Mouse (Mus musculus): ENCODE measurements around the gene Gopc. TPM values are rescaled to one million over a fixed set of nuclear protein-coding genes. Genes with fewer than 3 reads are reported as not detected.

The Gopc gene
- polyA plus RNA-seq, 1 experiment from 2014 or later = 24.3 TPM

DNA sequence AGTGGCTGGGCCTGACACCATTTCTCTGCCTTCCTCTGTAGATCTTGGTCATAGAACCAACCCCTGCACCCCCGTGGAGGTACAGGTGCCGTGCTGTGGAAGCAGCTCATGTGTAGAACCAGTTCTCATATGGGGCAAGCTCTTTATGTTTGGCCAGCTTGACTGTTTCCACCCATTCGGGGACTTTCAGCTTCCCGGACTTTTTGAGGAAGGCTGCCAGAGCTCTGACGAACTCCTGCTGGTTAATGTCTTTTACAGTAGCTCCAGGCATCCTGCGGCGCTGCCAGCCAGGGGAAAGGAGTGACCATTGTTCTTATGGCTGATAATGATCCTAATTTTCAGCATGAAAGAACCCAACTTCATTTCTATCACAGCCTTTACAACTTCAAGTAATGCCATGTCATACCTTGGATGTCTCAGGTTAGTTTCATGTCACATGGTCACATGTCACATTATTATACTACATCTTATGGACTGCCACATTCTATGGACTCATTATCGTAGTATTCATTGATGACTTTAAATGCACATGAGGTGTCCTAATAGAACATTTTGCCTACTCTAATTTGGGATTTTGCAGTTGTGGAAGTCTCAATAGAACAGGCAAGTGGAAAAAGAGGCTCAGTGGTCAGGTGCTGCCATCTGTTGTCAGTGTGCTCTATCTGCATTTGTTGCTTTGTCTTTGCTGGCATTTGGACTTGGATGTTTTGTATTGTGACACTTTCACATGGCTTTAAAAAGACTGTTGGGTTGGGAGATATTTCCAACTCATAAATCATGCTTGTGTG is 3.1 kb upstream of the Gopc start:
- no peak overlapping the region for H3K4me3 ChIP-seq (replicated peaks)
- H3K36me3 ChIP-seq = no peaks in the 10 kb centered on the region
- ATAC-seq (ENCODE audit: insufficient number of reproducible peaks, insufficient read depth, low FRiP score, low TSS enrichment, low read depth) = no peak
- 41% methylated on average over 8 of the region's 8 CpGs for WGBS
- no peaks in the 10 kb centered on the region for H3K9me3 ChIP-seq
- H3K4me1 ChIP-seq (replicated peaks) = peaks cover 17% of the 10 kb centered on the region
- H3K27ac ChIP-seq = no peak overlapping the region
- no peak overlapping the region for H3K9ac ChIP-seq (replicated peaks)
- no peak overlapping the region for H3K4me2 ChIP-seq
- H3K27me3 ChIP-seq = no peaks in the 10 kb centered on the region

- Histone ChIP-seq H3K9me3 (no peaks in the 10 kb centered on the region), H3K9ac (replicated peaks) (no peak overlapping the region), H3K36me3 (no peaks in the 10 kb centered on the region), H3K4me1 (replicated peaks) (peaks cover 17% of the 10 kb centered on the region), H3K27ac (no peak overlapping the region), H3K4me2 (no peak overlapping the region), H3K27me3 (no peaks in the 10 kb centered on the region), H3K4me3 (replicated peaks) (no peak overlapping the region)
- WGBS = 93% methylated on average over 1 of the region's 1 CpGs
- ATAC-seq (ENCODE audit: insufficient number of reproducible peaks, insufficient read depth, low FRiP score, low TSS enrichment, low read depth) = no peak
Measured at GRCm38 (mm10) chr10:52383522-52383921, 1.6 kb upstream of the Gopc start.

DNA sequence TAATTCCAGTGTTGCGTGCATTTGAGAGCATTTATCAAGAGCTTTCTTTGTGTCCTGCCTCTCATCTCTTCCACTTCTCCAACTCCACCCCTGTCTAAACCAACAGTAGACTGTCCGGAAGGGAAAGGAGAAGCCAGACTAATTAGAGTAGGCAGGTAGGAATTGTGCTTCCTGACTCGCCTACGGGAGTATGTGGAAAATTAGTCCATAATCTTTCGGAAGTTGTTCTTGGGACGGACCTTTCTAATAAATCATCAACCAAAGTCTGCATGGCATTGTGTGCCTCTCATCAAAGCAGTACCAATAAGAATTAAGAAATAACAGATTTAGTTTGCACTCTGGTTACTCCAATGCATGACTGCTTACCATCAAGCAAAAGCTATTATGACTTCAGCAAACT is 1.1 kb upstream of the Gopc start:
- ATAC-seq (ENCODE audit: insufficient number of reproducible peaks, insufficient read depth, low FRiP score, low TSS enrichment, low read depth) = no peak
- Histone ChIP-seq H3K4me3 (replicated peaks) (peak overlapping the region; percentile 89), H3K4me1 (replicated peaks) (peaks cover 17% of the 10 kb centered on the region), H3K27ac (no peak overlapping the region), H3K4me2 (peak overlapping the region; percentile 89), H3K36me3 (no peaks in the 10 kb centered on the region; the same call in 1 of the 2 replicates), H3K27me3 (no peaks in the 10 kb centered on the region), H3K9me3 (no peaks in the 10 kb centered on the region), H3K9ac (replicated peaks) (no peak overlapping the region)
- WGBS = 77% methylated on average over 6 of the region's 6 CpGs

DNA sequence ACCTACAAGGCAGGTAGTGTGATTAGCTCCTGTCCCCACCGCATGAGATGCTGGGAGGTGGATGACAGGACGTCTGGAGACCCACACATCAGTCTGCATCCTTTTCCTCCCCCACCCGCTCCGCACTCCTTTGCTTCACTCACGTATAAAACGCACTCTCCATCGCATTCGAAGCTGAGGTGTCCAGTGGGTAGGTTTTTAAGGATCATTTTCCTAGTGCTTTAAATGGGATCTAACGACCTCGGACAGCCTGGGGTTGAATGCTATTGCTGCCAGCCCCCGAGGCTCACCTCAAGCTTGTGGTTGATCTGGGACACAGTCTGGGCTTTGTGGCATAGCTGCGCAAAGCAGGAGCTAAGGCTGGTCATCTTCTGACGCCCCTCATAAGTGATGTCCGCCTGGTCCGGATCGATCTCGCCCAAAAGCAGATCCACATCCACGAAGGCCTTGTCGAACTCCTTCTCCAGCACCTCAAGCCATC is 563 bp downstream of the Gopc start:
- 0% methylated on average over 19 of the region's 19 CpGs for WGBS
- peak overlapping the region; percentile 89 for H3K4me3 ChIP-seq (replicated peaks)
- H3K27ac ChIP-seq = peak overlapping the region; percentile 95
- no peaks in the 10 kb centered on the region; the same call in 1 of the 2 replicates for H3K36me3 ChIP-seq
- no peaks in the 10 kb centered on the region for H3K27me3 ChIP-seq
- peak; percentile 58; the same call in 1 of the 2 replicates for ATAC-seq (ENCODE audit: insufficient number of reproducible peaks, insufficient read depth, low FRiP score, low TSS enrichment, low read depth)
- no peaks in the 10 kb centered on the region for H3K9me3 ChIP-seq
- H3K9ac ChIP-seq (replicated peaks) = peak overlapping the region; percentile 92
- H3K4me1 ChIP-seq (replicated peaks) = peaks cover 17% of the 10 kb centered on the region
- peak overlapping the region; percentile 89 for H3K4me2 ChIP-seq

DNA sequence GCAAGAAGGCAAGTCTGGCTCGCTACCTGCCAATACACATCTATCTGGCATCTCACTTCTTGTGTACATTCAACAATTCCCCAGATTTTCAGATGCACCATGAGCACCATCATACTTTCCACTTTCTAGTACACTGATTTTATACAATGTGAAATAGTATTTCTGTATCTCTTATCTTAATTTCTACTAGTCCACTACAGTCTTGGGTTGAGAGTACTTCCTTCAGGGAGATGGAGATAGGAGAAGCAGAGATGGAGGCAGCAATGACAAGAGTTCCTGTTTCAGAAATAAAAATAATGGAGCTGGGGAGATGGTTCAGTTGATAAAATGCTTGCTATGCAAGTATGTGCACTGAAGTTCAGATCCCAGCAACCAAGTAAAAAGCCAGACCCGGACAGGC is 4.1 kb downstream of the Gopc start:
- peaks cover 11% of the 10 kb centered on the region for H3K4me1 ChIP-seq (replicated peaks)
- no peak overlapping the region for H3K9ac ChIP-seq (replicated peaks)
- no peaks in the 10 kb centered on the region; the same call in 1 of the 2 replicates for H3K36me3 ChIP-seq
- no peak overlapping the region for H3K27ac ChIP-seq
- no peaks in the 10 kb centered on the region for H3K9me3 ChIP-seq
- 85% methylated on average over 2 of the region's 2 CpGs for WGBS
- H3K4me2 ChIP-seq = no peak overlapping the region
- H3K4me3 ChIP-seq (replicated peaks) = no peak overlapping the region
- ATAC-seq (ENCODE audit: insufficient number of reproducible peaks, insufficient read depth, low FRiP score, low TSS enrichment, low read depth) = no peak
- H3K27me3 ChIP-seq = no peaks in the 10 kb centered on the region

DNA sequence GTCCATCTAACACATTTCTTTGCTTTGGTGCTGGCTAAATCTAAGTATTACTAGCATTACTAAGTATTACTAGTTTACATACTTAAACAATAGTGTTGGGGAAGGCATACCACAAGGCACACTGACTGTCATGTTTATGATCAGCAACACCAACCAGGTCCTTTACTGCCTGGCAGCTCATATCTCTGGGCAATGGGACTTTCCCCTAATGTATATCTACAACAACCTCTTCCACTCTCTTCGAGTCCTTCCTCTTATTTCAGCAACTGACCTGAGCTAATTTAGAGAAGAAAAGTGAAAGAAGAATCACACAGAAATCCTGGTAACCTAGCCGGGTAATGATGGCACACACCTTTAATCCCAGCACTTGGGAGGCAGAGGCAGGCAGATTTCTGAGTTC is 5.5 kb downstream of the Gopc start:
- Histone ChIP-seq H3K9ac (replicated peaks) (no peak overlapping the region), H3K4me3 (replicated peaks) (no peak overlapping the region), H3K4me2 (no peak overlapping the region), H3K27me3 (no peaks in the 10 kb centered on the region), H3K4me1 (replicated peaks) (peaks cover 8% of the 10 kb centered on the region), H3K27ac (no peak overlapping the region), H3K36me3 (no peaks in the 10 kb centered on the region; the same call in 1 of the 2 replicates), H3K9me3 (no peaks in the 10 kb centered on the region)
- ATAC-seq (ENCODE audit: insufficient number of reproducible peaks, insufficient read depth, low FRiP score, low TSS enrichment, low read depth) = no peak
- 92% methylated on average over 2 of the region's 2 CpGs for WGBS

DNA sequence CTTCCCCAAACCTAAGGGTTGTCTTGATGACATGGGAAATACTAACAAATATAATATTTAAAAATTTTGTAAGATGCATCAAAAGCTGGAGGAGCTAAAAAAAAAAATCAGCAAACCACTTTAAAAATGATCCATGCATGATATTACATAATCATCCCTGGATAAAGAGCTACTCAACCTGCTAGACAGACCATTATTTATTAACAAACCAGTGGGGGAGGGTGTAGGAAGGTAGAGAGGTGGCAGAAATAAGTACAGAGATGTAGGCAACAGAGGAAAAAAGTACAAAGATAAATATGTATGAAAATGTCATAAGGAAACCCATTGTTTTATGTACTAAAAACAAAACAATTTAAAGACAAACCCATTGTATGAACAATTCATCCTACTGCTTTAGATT is 7.3 kb downstream of the Gopc start:
- no peaks in the 10 kb centered on the region; the same call in 1 of the 2 replicates for H3K36me3 ChIP-seq
- ATAC-seq (ENCODE audit: insufficient number of reproducible peaks, insufficient read depth, low FRiP score, low TSS enrichment, low read depth) = no peak
- H3K27ac ChIP-seq = no peak overlapping the region
- peaks cover 7% of the 10 kb centered on the region for H3K4me1 ChIP-seq (replicated peaks)
- no peaks in the 10 kb centered on the region for H3K9me3 ChIP-seq
- no peaks in the 10 kb centered on the region for H3K27me3 ChIP-seq
- no peak overlapping the region for H3K4me2 ChIP-seq
- no peak overlapping the region for H3K4me3 ChIP-seq (replicated peaks)
- H3K9ac ChIP-seq (replicated peaks) = no peak overlapping the region

GRCm38 (mm10) chr10:52373834-52374233 is 8.1 kb downstream of the Gopc start:
- H3K27ac ChIP-seq = no peak overlapping the region
- H3K36me3 ChIP-seq = no peaks in the 10 kb centered on the region; the same call in 1 of the 2 replicates
- H3K9ac ChIP-seq (replicated peaks) = no peak overlapping the region
- no peaks in the 10 kb centered on the region for H3K9me3 ChIP-seq
- WGBS = 62% methylated on average over 4 of the region's 4 CpGs
- no peaks in the 10 kb centered on the region for H3K27me3 ChIP-seq
- ATAC-seq (ENCODE audit: insufficient number of reproducible peaks, insufficient read depth, low FRiP score, low TSS enrichment, low read depth) = no peak
- H3K4me2 ChIP-seq = no peak overlapping the region
- no peak overlapping the region for H3K4me3 ChIP-seq (replicated peaks)
- H3K4me1 ChIP-seq (replicated peaks) = peaks cover 3% of the 10 kb centered on the region; the same call in 1 of the 2 replicates

DNA sequence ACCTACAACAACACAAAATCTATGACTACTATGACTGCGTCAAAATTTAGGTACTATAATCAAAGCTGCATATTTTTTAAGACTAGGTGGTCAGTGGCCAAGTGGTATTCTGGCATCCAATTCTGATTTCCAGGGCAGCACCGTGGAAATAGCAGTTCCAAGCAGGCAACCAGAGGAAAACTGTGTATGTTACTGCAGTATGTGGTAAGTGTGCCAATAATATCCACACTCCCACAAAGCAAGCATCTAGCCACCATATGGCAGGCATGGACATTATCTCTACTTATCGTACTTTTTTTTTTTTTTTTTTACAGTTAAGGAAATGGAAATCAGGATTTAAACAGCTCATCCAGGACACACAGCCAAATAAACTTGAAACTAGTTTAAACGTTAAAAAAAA is 13.5 kb downstream of the Gopc start:
- 91% methylated on average over 4 of the region's 4 CpGs for WGBS
- H3K27ac ChIP-seq = no peak overlapping the region
- H3K4me3 ChIP-seq (replicated peaks) = no peak overlapping the region
- no peaks in the 10 kb centered on the region for H3K9me3 ChIP-seq
- no peaks in the 10 kb centered on the region for H3K27me3 ChIP-seq
- H3K4me1 ChIP-seq (replicated peaks) = no peaks in the 10 kb centered on the region
- no peak for ATAC-seq (ENCODE audit: insufficient number of reproducible peaks, insufficient read depth, low FRiP score, low TSS enrichment, low read depth)
- H3K4me2 ChIP-seq = no peak overlapping the region
- H3K36me3 ChIP-seq = peaks cover 3% of the 10 kb centered on the region; the same call in 1 of the 2 replicates
- H3K9ac ChIP-seq (replicated peaks) = no peak overlapping the region

- H3K9ac ChIP-seq (replicated peaks) = no peak overlapping the region
- H3K27me3 ChIP-seq = no peaks in the 10 kb centered on the region
- no peak overlapping the region for H3K27ac ChIP-seq
- no peak for ATAC-seq (ENCODE audit: insufficient number of reproducible peaks, insufficient read depth, low FRiP score, low TSS enrichment, low read depth)
- 92% methylated on average over 9 of the region's 9 CpGs for WGBS
- H3K9me3 ChIP-seq = no peaks in the 10 kb centered on the region
- H3K4me1 ChIP-seq (replicated peaks) = no peaks in the 10 kb centered on the region
- H3K4me3 ChIP-seq (replicated peaks) = no peak overlapping the region
- H3K36me3 ChIP-seq = peaks cover 19% of the 10 kb centered on the region
- no peak overlapping the region for H3K4me2 ChIP-seq
Measured at GRCm38 (mm10) chr10:52360862-52361609, 20.9 kb downstream of the Gopc start.

GRCm38 (mm10) chr10:52360241-52360735 is 21.6 kb downstream of the Gopc start:
- H3K27ac ChIP-seq = no peak overlapping the region

More at GRCm38 (mm10) chr10:52360241-52360735, 21.6 kb downstream of the Gopc start:
- Histone ChIP-seq H3K36me3 (peaks cover 20% of the 10 kb centered on the region), H3K4me2 (no peak overlapping the region), H3K4me1 (replicated peaks) (no peaks in the 10 kb centered on the region), H3K9me3 (no peaks in the 10 kb centered on the region), H3K4me3 (replicated peaks) (no peak overlapping the region), H3K9ac (replicated peaks) (no peak overlapping the region), H3K27me3 (no peaks in the 10 kb centered on the region)
- no peak for ATAC-seq (ENCODE audit: insufficient number of reproducible peaks, insufficient read depth, low FRiP score, low TSS enrichment, low read depth)
- WGBS = 95% methylated on average over 4 of the region's 4 CpGs

Data from limb, embryonic 12.5 days (tissue).